Mouse (Mus musculus) MEL (cell line): Measurements from ENCODE around the gene Scube3. TPM values are rescaled to one million over a fixed set of nuclear protein-coding genes. Genes with fewer than 3 reads are reported as not detected.

Source experiments
- DNase-seq: peaks from one replicate; pipeline ENCODE4 v3.0.0; 2011; ENCODE audit warnings: low read depth, low spot score
- H3K27ac ChIP-seq: 2 replicates; pipeline ENCODE4 v1.5.1; 2012; ENCODE audit warnings: low read depth, mild to moderate bottlenecking, control low read depth, low read length, moderate library complexity; ENCODE audit not compliant: control insufficient read depth
- H3K27me3 ChIP-seq, 2 experiments: fragments of 150-350 bp in 1 of 2; sonication (generic) in 1 of 2; 2 replicates each; pipeline ENCODE4 v1.6.1; 2012; ENCODE audit warnings: low read length in 2 of 2, mild to moderate bottlenecking in 2 of 2, improper control_type of control experiment in 1 of 2, moderate library complexity in 1 of 2; ENCODE audit not compliant: insufficient read depth in 2 of 2, control insufficient read depth in 1 of 2
- H3K36me3 ChIP-seq, 2 experiments: 2 replicates each; pipeline ENCODE4 v1.6.1; 2012 to 2014; ENCODE audit warnings: low read length in 2 of 2, improper control_type of control experiment in 1 of 2, inconsistent platforms in 1 of 2, mild to moderate bottlenecking in 1 of 2; ENCODE audit not compliant: insufficient read depth in 2 of 2, control insufficient read depth in 1 of 2
- H3K4me1 ChIP-seq, 2 experiments: fragments of 150-350 bp in 1 of 2; sonication (generic) in 1 of 2; 2 replicates each; pipeline ENCODE4 v1.6.1; 2012; ENCODE audit warnings: low read length in 2 of 2, improper control_type of control experiment in 1 of 2, mild to moderate bottlenecking in 1 of 2; ENCODE audit not compliant: insufficient read depth in 2 of 2, control insufficient read depth in 1 of 2
- H3K4me3 ChIP-seq, 2 experiments: fragments of 150-350 bp in 1 of 2; sonication (generic) in 1 of 2; 2 replicates each; pipeline ENCODE4 v1.5.1; 2012; ENCODE audit warnings: low read depth in 2 of 2, low read length in 2 of 2, mild to moderate bottlenecking in 2 of 2, moderate library complexity in 2 of 2, control low read depth in 1 of 2, improper control_type of control experiment in 1 of 2; ENCODE audit not compliant: control insufficient read depth in 1 of 2, insufficient read depth in 1 of 2
- H3K79me2 ChIP-seq: 2 replicates; pipeline ENCODE4 v1.6.1; 2012; ENCODE audit warnings: mild to moderate bottlenecking, low read length, moderate library complexity; ENCODE audit not compliant: control insufficient read depth, poor library complexity, insufficient read depth
- H3K9ac ChIP-seq: 2 replicates; pipeline ENCODE4 v1.6.1; 2012; ENCODE audit warnings: low read depth, mild to moderate bottlenecking, control low read depth, low read length, moderate library complexity; ENCODE audit not compliant: control insufficient read depth, poor library complexity, severe bottlenecking
- H3K9me3 ChIP-seq: fragments of 150-350 bp; sonication (generic); replicated peaks from 2 replicates; pipeline ENCODE4 v1.6.1; 2012; ENCODE audit warnings: mild to moderate bottlenecking, low read length, improper control_type of control experiment, moderate library complexity; ENCODE audit not compliant: insufficient read depth
- CHD2 ChIP-seq: IDR thresholded peaks from 2 replicates; pipeline ENCODE4 v1.6.1; 2011; ENCODE audit warnings: low read length, improper control_type of control experiment
- ELF1 ChIP-seq: IDR thresholded peaks from 2 replicates; pipeline ENCODE4 v1.6.1; 2014; ENCODE audit warnings: low read depth, mild to moderate bottlenecking, inconsistent platforms, low read length, improper control_type of control experiment, moderate library complexity
- ETS1 ChIP-seq: IDR thresholded peaks from 2 replicates; pipeline ENCODE4 v1.6.1; 2012; ENCODE audit warnings: low read depth, mild to moderate bottlenecking, inconsistent platforms, low read length, improper control_type of control experiment, moderate library complexity
- GABPA ChIP-seq: IDR thresholded peaks from 2 replicates; pipeline ENCODE4 v1.6.1; 2012; ENCODE audit warnings: low read depth, mild to moderate bottlenecking, inconsistent platforms, low read length, improper control_type of control experiment, moderate library complexity
- GATA1 ChIP-seq: IDR thresholded peaks from 2 replicates; pipeline ENCODE4 v1.6.1; 2011; ENCODE audit warnings: low read depth, low read length, improper control_type of control experiment
- HCFC1 ChIP-seq: IDR thresholded peaks from 2 replicates; pipeline ENCODE4 v1.6.1; 2012; ENCODE audit warnings: low read depth, mild to moderate bottlenecking, inconsistent platforms, low read length, improper control_type of control experiment, moderate library complexity
- JUND ChIP-seq: IDR thresholded peaks from 2 replicates; pipeline ENCODE4 v1.6.1; 2011; ENCODE audit warnings: low read depth, mild to moderate bottlenecking, improper control_type of control experiment, low read length
- MAZ ChIP-seq: IDR thresholded peaks from 2 replicates; pipeline ENCODE4 v1.6.1; 2012; ENCODE audit warnings: low read depth, mild to moderate bottlenecking, inconsistent platforms, low read length, improper control_type of control experiment
- MEF2A ChIP-seq: IDR thresholded peaks from 2 replicates; pipeline ENCODE4 v1.6.1; 2014; ENCODE audit warnings: low read depth, mild to moderate bottlenecking, inconsistent platforms, low read length, improper control_type of control experiment; ENCODE audit not compliant: poor library complexity, insufficient replicate concordance, severe bottlenecking; ENCODE audit errors: extremely low read depth
- MXI1 ChIP-seq: IDR thresholded peaks from 2 replicates; pipeline ENCODE4 v1.6.1; 2011; ENCODE audit warnings: mild to moderate bottlenecking, low read depth, low read length, improper control_type of control experiment
- MYB ChIP-seq: IDR thresholded peaks from 2 replicates; pipeline ENCODE4 v1.6.1; 2011; ENCODE audit warnings: mild to moderate bottlenecking, low read depth, low read length, improper control_type of control experiment
- MYC ChIP-seq: IDR thresholded peaks from 2 replicates; pipeline ENCODE4 v1.6.1; 2011; ENCODE audit warnings: low read depth, mild to moderate bottlenecking, low read length, improper control_type of control experiment, moderate library complexity
- NELFE ChIP-seq: IDR thresholded peaks from 2 replicates; pipeline ENCODE4 v1.6.1; 2011; ENCODE audit warnings: low read depth, low read length, improper control_type of control experiment
- NRF1 ChIP-seq: IDR thresholded peaks from 2 replicates; pipeline ENCODE4 v1.6.1; 2014; ENCODE audit warnings: low read depth, mild to moderate bottlenecking, inconsistent platforms, low read length, improper control_type of control experiment, moderate library complexity; ENCODE audit not compliant: poor library complexity, insufficient read depth, severe bottlenecking
- POLR2A ChIP-seq, 2 experiments: IDR thresholded peaks; 2 replicates each; pipeline ENCODE4 v1.6.1; 2011 to 2012; ENCODE audit warnings: low read length in 2 of 2, mild to moderate bottlenecking in 2 of 2, control low read depth in 1 of 2, improper control_type of control experiment in 1 of 2, low read depth in 1 of 2, moderate library complexity in 1 of 2; ENCODE audit not compliant: control insufficient read depth in 1 of 2, insufficient read depth in 1 of 2, poor library complexity in 1 of 2
- RAD21 ChIP-seq: IDR thresholded peaks from 2 replicates; pipeline ENCODE4 v1.6.1; 2011; ENCODE audit warnings: mild to moderate bottlenecking, low read depth, low read length, improper control_type of control experiment
- RCOR1 ChIP-seq: IDR thresholded peaks from 2 replicates; pipeline ENCODE4 v1.6.1; 2012; ENCODE audit warnings: low read depth, mild to moderate bottlenecking, inconsistent platforms, low read length, improper control_type of control experiment
- SIN3A ChIP-seq: IDR thresholded peaks from 2 replicates; pipeline ENCODE4 v1.6.1; 2012; ENCODE audit warnings: low read length, improper control_type of control experiment, inconsistent platforms
- TCF12 ChIP-seq: IDR thresholded peaks from 2 replicates; pipeline ENCODE4 v1.6.1; 2014; ENCODE audit warnings: low read depth, mild to moderate bottlenecking, inconsistent platforms, low read length, improper control_type of control experiment, moderate library complexity
- UBTF ChIP-seq: IDR thresholded peaks from 2 replicates; pipeline ENCODE4 v1.6.1; 2012; ENCODE audit warnings: low read depth, mild to moderate bottlenecking, inconsistent platforms, low read length, improper control_type of control experiment, moderate library complexity, borderline replicate concordance; ENCODE audit not compliant: insufficient read depth
- USF1 ChIP-seq: IDR thresholded peaks from 2 replicates; pipeline ENCODE4 v1.6.1; 2014; ENCODE audit warnings: low read depth, mild to moderate bottlenecking, inconsistent platforms, low read length, improper control_type of control experiment, moderate library complexity
- ZKSCAN1 ChIP-seq: IDR thresholded peaks from 2 replicates; pipeline ENCODE4 v1.6.1; 2012; ENCODE audit warnings: low read depth, mild to moderate bottlenecking, inconsistent platforms, low read length, improper control_type of control experiment, moderate library complexity
- ZNF384 ChIP-seq: IDR thresholded peaks from 2 replicates; pipeline ENCODE4 v1.6.1; 2012; ENCODE audit warnings: low read depth, mild to moderate bottlenecking, inconsistent platforms, low read length, improper control_type of control experiment
- polyA plus RNA-seq, 2 experiments: library from polyadenylated mRNA; stranded (reverse) in 1 of 2; unstranded in 1 of 2; fragments of >175 nt in 1 of 2; fragments of >200 nt in 1 of 2; gene quantifications; 2 replicates each; pipeline versions ENCODE4 v1.2.1 to v1.2.4; 2012; ENCODE audit warnings: low replicate concordance in 2 of 2, low read depth in 1 of 2; ENCODE audit not compliant: insufficient read length in 2 of 2, insufficient read depth in 1 of 2, missing spikeins in 1 of 2
- total RNA-seq: library from RNA; depleted of rRNA; stranded (reverse); fragments of 300-350 nt; gene quantifications from 2 replicates; pipeline ENCODE4 v1.2.3, GENCODE M21; 2012

Gene Scube3
- total and polyA plus RNA-seq, 3 experiments, result 0.03 to 0.04 TPM; not detected in 1

- Histone ChIP-seq H3K36me3 (no peaks in the 10 kb centered on the region), H3K9me3 (no peaks in the 10 kb centered on the region), H3K4me1 (no peaks in the 10 kb centered on the region), H3K79me2 (no peaks in the 10 kb centered on the region), H3K4me3 (no peak overlapping the region), H3K27me3 (no peaks in the 10 kb centered on the region; a peak in 1 of 4 replicates), H3K9ac (no peak overlapping the region), H3K27ac (no peak overlapping the region)
- no peak for DNase-seq
- TF ChIP-seq GATA1 (no peak), UBTF (no peak), HCFC1 (no peak), GABPA (no peak), NELFE (no peak), ETS1 (no peak), CHD2 (no peak), POLR2A (IDR thresholded peaks at IDR 0.05; ENCODE audit: control insufficient read depth in 1 of 2, insufficient read depth in 1 of 2, low read depth in 1 of 2, low read length in 2 of 2, poor library complexity in 1 of 2) (no peak)
Observed at GRCm38 (mm10) chr17:28143751-28144150, 1.8 kb downstream of the Scube3 start.

- Histone ChIP-seq H3K27ac (no peak overlapping the region), H3K79me2 (no peaks in the 10 kb centered on the region), H3K9ac (no peak overlapping the region), H3K4me3 (no peak overlapping the region), H3K27me3 (no peaks in the 10 kb centered on the region; a peak in 1 of 4 replicates), H3K4me1 (no peaks in the 10 kb centered on the region), H3K9me3 (no peaks in the 10 kb centered on the region)
- DNase-seq, result no peak
- no peak for TF ChIP-seq MXI1
- TF ChIP-seq TCF12, result no peak
- no peak for TF ChIP-seq ZKSCAN1
- no peak for TF ChIP-seq MYB
- no peak for TF ChIP-seq ETS1
- TF ChIP-seq ELF1, result no peak
- no peak for TF ChIP-seq NRF1
- TF ChIP-seq UBTF, result no peak
- no peak for TF ChIP-seq NELFE
- no peak for TF ChIP-seq RAD21
- no peak for TF ChIP-seq GATA1
- TF ChIP-seq MEF2A, result no peak
- no peak for TF ChIP-seq JUND
- TF ChIP-seq MAZ, result no peak
- TF ChIP-seq SIN3A, result no peak
- no peak for TF ChIP-seq USF1
- TF ChIP-seq RCOR1, result no peak
- TF ChIP-seq ZNF384, result no peak
- no peak for TF ChIP-seq MYC
- TF ChIP-seq GABPA, result no peak
- TF ChIP-seq, all 39 proteins: peak for 0
- H3K36me3 ChIP-seq, result no peaks in the 10 kb centered on the region
Observed at GRCm38 (mm10) chr17:28144241-28144640, 2.3 kb downstream of the Scube3 start.
